Mouse (Mus musculus): Measurements from ENCODE around the gene Awat2. TPM values are rescaled to one million over a fixed set of nuclear protein-coding genes. Genes with fewer than 3 reads are reported as not detected.
"Not testable (repeated sequence)": the region's sequence is repeated elsewhere in the genome, so short reads cannot be mapped to it uniquely, and the experiment has no call there.

Gene Awat2
- polyA plus RNA-seq (2014; fragmentation: Nextera tagmentation; extraction: Ambion mirVana), result 0.18 and 0.53 TPM in 2 replicates

GRCm38 (mm10) chrX:100442617-100443016 is at the start of gene Awat2:
Gene Awat2 (minus strand): TSS chrX:100442717.
- H3K9ac ChIP-seq (ENCODE audit: low read depth, low read length); ATAC-seq (replicated peaks; ENCODE audit: insufficient number of reproducible peaks, low FRiP score, low TSS enrichment); H3K4me2 ChIP-seq; H3K36me3 ChIP-seq (ENCODE audit: control insufficient read depth, insufficient read depth, low read length); H3K4me3 ChIP-seq (ENCODE audit: low read depth, low read length); H3K9me3 ChIP-seq (replicated peaks; ENCODE audit: control insufficient read depth, low read length); H3K27me3 ChIP-seq (ENCODE audit: control insufficient read depth, insufficient read depth, low read length); H3K4me1 ChIP-seq (ENCODE audit: control insufficient read depth, insufficient read depth, low read length); H3K27ac ChIP-seq (ENCODE audit: low read depth, low read length): not testable (repeated sequence)
- WGBS (ENCODE audit: insufficient replicate concordance), result 90% methylated on average over 2 of the region's 2 CpGs

- Histone ChIP-seq H3K4me3 (ENCODE audit: low read depth, low read length) (no peak overlapping the region), H3K9ac (ENCODE audit: low read depth, low read length) (no peak overlapping the region), H3K9me3 (replicated peaks; ENCODE audit: control insufficient read depth, low read length) (no peaks in the 10 kb centered on the region), H3K4me1 (ENCODE audit: control insufficient read depth, insufficient read depth, low read length) (no peaks in the 10 kb centered on the region), H3K4me2 (no peak overlapping the region), H3K36me3 (ENCODE audit: control insufficient read depth, insufficient read depth, low read length) (no peaks in the 10 kb centered on the region), H3K27me3 (ENCODE audit: control insufficient read depth, insufficient read depth, low read length) (no peaks in the 10 kb centered on the region), H3K27ac (ENCODE audit: low read depth, low read length) (no peak overlapping the region)
- WGBS (ENCODE audit: insufficient replicate concordance), result 35% methylated on average over 3 of the region's 3 CpGs
- no peak for ATAC-seq (replicated peaks; ENCODE audit: insufficient number of reproducible peaks, low FRiP score, low TSS enrichment)
Measured at GRCm38 (mm10) chrX:100480317-100480716, 37.8 kb upstream of the Awat2 start.

GRCm38 (mm10) chrX:100475569-100476223 is 33.2 kb upstream of the Awat2 start:
- Histone ChIP-seq H3K27me3 (ENCODE audit: control insufficient read depth, insufficient read depth, low read length) (0 out of 2 replicates have a peak, but pooled peaks cover 3% of the 10 kb centered on the region), H3K4me1 (ENCODE audit: control insufficient read depth, insufficient read depth, low read length) (no peaks in the 10 kb centered on the region), H3K9ac (ENCODE audit: low read depth, low read length) (no peak overlapping the region), H3K4me2 (no peak overlapping the region), H3K9me3 (replicated peaks; ENCODE audit: control insufficient read depth, low read length) (no peaks in the 10 kb centered on the region), H3K27ac (ENCODE audit: low read depth, low read length) (no peak overlapping the region), H3K4me3 (ENCODE audit: low read depth, low read length) (no peak overlapping the region), H3K36me3 (ENCODE audit: control insufficient read depth, insufficient read depth, low read length) (no peaks in the 10 kb centered on the region)
- WGBS (ENCODE audit: insufficient replicate concordance), result 55% methylated on average over 4 of the region's 4 CpGs
- ATAC-seq (replicated peaks; ENCODE audit: insufficient number of reproducible peaks, low FRiP score, low TSS enrichment), result no peak

GRCm38 (mm10) chrX:100471491-100471890 is 29.0 kb upstream of the Awat2 start:
- no peaks in the 10 kb centered on the region for H3K36me3 ChIP-seq (ENCODE audit: control insufficient read depth, insufficient read depth, low read length)
- no peak overlapping the region for H3K4me3 ChIP-seq (ENCODE audit: low read depth, low read length)
- 0 out of 2 replicates have a peak, but pooled peaks cover 7% of the 10 kb centered on the region for H3K27me3 ChIP-seq (ENCODE audit: control insufficient read depth, insufficient read depth, low read length)
- no peak overlapping the region for H3K9ac ChIP-seq (ENCODE audit: low read depth, low read length)
- no peaks in the 10 kb centered on the region for H3K4me1 ChIP-seq (ENCODE audit: control insufficient read depth, insufficient read depth, low read length)
- H3K4me2 ChIP-seq, result no peak overlapping the region
- no peak overlapping the region for H3K27ac ChIP-seq (ENCODE audit: low read depth, low read length)
- 83% methylated on average over 3 of the region's 3 CpGs for WGBS (ENCODE audit: insufficient replicate concordance)
- ATAC-seq (replicated peaks; ENCODE audit: insufficient number of reproducible peaks, low FRiP score, low TSS enrichment), result no peak
- no peaks in the 10 kb centered on the region for H3K9me3 ChIP-seq (replicated peaks; ENCODE audit: control insufficient read depth, low read length)

GRCm38 (mm10) chrX:100470126-100470525 is 27.6 kb upstream of the Awat2 start:
- Histone ChIP-seq H3K4me1 (ENCODE audit: control insufficient read depth, insufficient read depth, low read length) (no peaks in the 10 kb centered on the region), H3K9me3 (replicated peaks; ENCODE audit: control insufficient read depth, low read length) (no peaks in the 10 kb centered on the region), H3K36me3 (ENCODE audit: control insufficient read depth, insufficient read depth, low read length) (no peaks in the 10 kb centered on the region), H3K9ac (ENCODE audit: low read depth, low read length) (no peak overlapping the region), H3K27ac (ENCODE audit: low read depth, low read length) (no peak overlapping the region), H3K4me2 (no peak overlapping the region), H3K4me3 (ENCODE audit: low read depth, low read length) (no peak overlapping the region), H3K27me3 (ENCODE audit: control insufficient read depth, insufficient read depth, low read length) (0 out of 2 replicates have a peak, but pooled peaks cover 7% of the 10 kb centered on the region)
- WGBS (ENCODE audit: insufficient replicate concordance), result 76% methylated on average over 3 of the region's 3 CpGs
- no peak for ATAC-seq (replicated peaks; ENCODE audit: insufficient number of reproducible peaks, low FRiP score, low TSS enrichment)

GRCm38 (mm10) chrX:100468047-100468446 is 25.5 kb upstream of the Awat2 start:
- WGBS (ENCODE audit: insufficient replicate concordance), result 60% methylated on average over 4 of the region's 4 CpGs
- no peak for ATAC-seq (replicated peaks; ENCODE audit: insufficient number of reproducible peaks, low FRiP score, low TSS enrichment)
- Histone ChIP-seq H3K4me1 (ENCODE audit: control insufficient read depth, insufficient read depth, low read length) (no peaks in the 10 kb centered on the region), H3K4me3 (ENCODE audit: low read depth, low read length) (no peak overlapping the region), H3K27ac (ENCODE audit: low read depth, low read length) (no peak overlapping the region), H3K36me3 (ENCODE audit: control insufficient read depth, insufficient read depth, low read length) (no peaks in the 10 kb centered on the region), H3K27me3 (ENCODE audit: control insufficient read depth, insufficient read depth, low read length) (0 out of 2 replicates have a peak, but pooled peaks cover 7% of the 10 kb centered on the region), H3K9me3 (replicated peaks; ENCODE audit: control insufficient read depth, low read length) (no peaks in the 10 kb centered on the region), H3K4me2 (no peak overlapping the region), H3K9ac (ENCODE audit: low read depth, low read length) (no peak overlapping the region)

- H3K4me2 ChIP-seq, result no peak overlapping the region
- no peak overlapping the region for H3K4me3 ChIP-seq (ENCODE audit: low read depth, low read length)
- no peak for ATAC-seq (replicated peaks; ENCODE audit: insufficient number of reproducible peaks, low FRiP score, low TSS enrichment)
- H3K9ac ChIP-seq (ENCODE audit: low read depth, low read length), result no peak overlapping the region
- H3K36me3 ChIP-seq (ENCODE audit: control insufficient read depth, insufficient read depth, low read length), result no peaks in the 10 kb centered on the region
- H3K9me3 ChIP-seq (replicated peaks; ENCODE audit: control insufficient read depth, low read length), result no peaks in the 10 kb centered on the region
- no peak overlapping the region for H3K27ac ChIP-seq (ENCODE audit: low read depth, low read length)
- H3K27me3 ChIP-seq (ENCODE audit: control insufficient read depth, insufficient read depth, low read length), result no peaks in the 10 kb centered on the region
- no peaks in the 10 kb centered on the region for H3K4me1 ChIP-seq (ENCODE audit: control insufficient read depth, insufficient read depth, low read length)
- 85% methylated on average over 7 of the region's 7 CpGs for WGBS (ENCODE audit: insufficient replicate concordance)
Measured at GRCm38 (mm10) chrX:100443532-100443931, 1.0 kb upstream of the Awat2 start.

- Histone ChIP-seq H3K27me3 (ENCODE audit: control insufficient read depth, insufficient read depth, low read length) (no peaks in the 10 kb centered on the region), H3K27ac (ENCODE audit: low read depth, low read length) (no peak overlapping the region), H3K4me2 (no peak overlapping the region), H3K9ac (ENCODE audit: low read depth, low read length) (no peak overlapping the region), H3K9me3 (replicated peaks; ENCODE audit: control insufficient read depth, low read length) (no peaks in the 10 kb centered on the region), H3K4me1 (ENCODE audit: control insufficient read depth, insufficient read depth, low read length) (no peaks in the 10 kb centered on the region), H3K4me3 (ENCODE audit: low read depth, low read length) (no peak overlapping the region), H3K36me3 (ENCODE audit: control insufficient read depth, insufficient read depth, low read length) (no peaks in the 10 kb centered on the region)
- WGBS (ENCODE audit: insufficient replicate concordance), result 46% methylated on average over 3 of the region's 3 CpGs
- no peak for ATAC-seq (replicated peaks; ENCODE audit: insufficient number of reproducible peaks, low FRiP score, low TSS enrichment)
Measured at GRCm38 (mm10) chrX:100432311-100432710, 10.2 kb downstream of the Awat2 start.

- H3K4me2 ChIP-seq, result no peak within 1 kb of the TSS
- 85% methylated on average over 21 of the region's 21 CpGs for WGBS (ENCODE audit: insufficient replicate concordance)
Measured at GRCm38 (mm10) chrX:100428693-100429092, 13.8 kb downstream of the Awat2 start, which contains the start of gene Otud6a. Gene Otud6a (plus strand): TSS chrX:100429013.

More at GRCm38 (mm10) chrX:100428693-100429092, 13.8 kb downstream of the Awat2 start, which contains the start of gene Otud6a:
- no peaks in the 10 kb centered on the region for H3K27me3 ChIP-seq (ENCODE audit: control insufficient read depth, insufficient read depth, low read length)
- H3K9ac ChIP-seq (ENCODE audit: low read depth, low read length), result no peak within 1 kb of the TSS
- H3K4me3 ChIP-seq (ENCODE audit: low read depth, low read length), result no peak within 1 kb of the TSS
- H3K27ac ChIP-seq (ENCODE audit: low read depth, low read length), result no peak within 1 kb of the TSS
- no peaks in the 10 kb centered on the region for H3K4me1 ChIP-seq (ENCODE audit: control insufficient read depth, insufficient read depth, low read length)
- ATAC-seq (replicated peaks; ENCODE audit: insufficient number of reproducible peaks, low FRiP score, low TSS enrichment), result no peak
- H3K9me3 ChIP-seq (replicated peaks; ENCODE audit: control insufficient read depth, low read length), result no peaks in the 10 kb centered on the region
- no peaks in the 10 kb centered on the region for H3K36me3 ChIP-seq (ENCODE audit: control insufficient read depth, insufficient read depth, low read length)
